Mouse (Mus musculus) mammary gland, adult 2 months (tissue): ENCODE measurements around the gene Nos3. TPM values are rescaled to one million over a fixed set of nuclear protein-coding genes. Genes with fewer than 3 reads are reported as not detected.

Experiments used
- polyA plus RNA-seq: library from polyadenylated mRNA; depleted of rRNA; stranded (reverse); fragments of >200 nt; gene quantifications from 2 replicates; pipeline ENCODE4 v1.2.3, GENCODE M21; 2012; ENCODE audit warnings: low replicate concordance; rRNA removed

Nos3 gene
- 38.7 and 58.4 TPM in 2 replicates for polyA plus RNA-seq

DNA sequence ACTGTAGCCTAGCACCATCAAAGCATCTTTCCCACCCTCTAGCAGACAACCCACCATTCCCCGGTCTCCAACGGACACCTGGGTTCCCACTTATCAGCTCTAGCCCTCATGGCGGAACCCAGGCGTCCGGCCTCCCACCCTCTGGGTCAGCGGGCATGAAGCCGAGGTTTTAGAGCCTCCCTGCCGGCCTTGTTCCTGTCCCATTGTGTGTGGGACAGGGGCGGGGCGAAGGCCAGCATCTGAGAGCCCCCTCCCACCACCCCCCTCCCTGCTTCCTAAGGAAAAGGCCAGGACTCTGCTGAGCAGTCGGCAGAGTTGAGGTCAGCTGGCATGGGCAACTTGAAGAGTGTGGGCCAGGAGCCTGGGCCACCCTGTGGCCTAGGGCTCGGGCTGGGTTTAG is at the start of gene Nos3:
TSS of gene Nos3 (plus strand) at position 303 of the 400 bp plus-strand sequence.

DNA sequence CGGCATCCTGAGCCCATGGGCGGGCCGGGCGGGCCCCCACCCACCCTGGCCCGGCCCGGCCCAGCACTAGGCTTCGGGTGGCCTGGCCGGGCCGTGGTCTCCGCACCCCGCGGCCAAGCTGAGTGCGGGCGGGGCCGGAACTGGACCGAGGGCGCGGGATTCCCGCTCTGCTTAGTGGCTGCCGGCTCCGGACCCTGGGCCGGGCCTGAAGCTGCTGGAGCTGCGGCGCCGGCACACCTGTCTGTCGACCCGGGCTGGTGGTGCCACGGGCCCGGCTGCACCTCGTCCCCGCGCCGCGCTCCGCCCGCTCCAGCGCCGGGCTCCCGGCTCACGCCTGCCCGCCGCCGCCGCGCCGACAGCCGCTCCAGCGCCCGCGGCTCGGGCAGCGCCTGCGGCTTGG is 13.3 kb upstream of the Nos3 start, which contains the start of gene Kcnh2:
TSS of gene Kcnh2 (minus strand) at position 327 of the 400 bp plus-strand sequence.

DNA sequence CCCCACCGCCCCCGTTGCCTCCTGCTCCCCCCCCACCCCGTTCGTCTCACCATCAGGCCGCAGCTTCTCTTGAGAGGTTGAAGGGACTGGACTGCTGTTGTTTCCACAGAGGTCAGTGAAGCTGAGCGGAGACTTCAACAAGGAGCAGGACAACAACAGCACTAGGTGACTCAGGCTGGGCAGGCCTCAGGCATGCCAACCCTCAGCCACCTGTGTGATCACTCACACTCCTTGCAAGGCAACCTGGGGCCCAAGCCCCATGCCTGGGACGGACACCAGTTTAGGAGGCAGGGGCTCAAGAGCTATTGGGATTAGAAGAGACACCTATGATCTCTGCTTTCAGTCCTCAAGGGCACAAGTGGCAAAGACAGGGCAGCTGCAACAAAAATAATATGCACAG is 27.3 kb downstream of the Nos3 start, which contains the start of gene Atg9b:
TSS of gene Atg9b (minus strand) at position 280 of the 400 bp plus-strand sequence.

DNA sequence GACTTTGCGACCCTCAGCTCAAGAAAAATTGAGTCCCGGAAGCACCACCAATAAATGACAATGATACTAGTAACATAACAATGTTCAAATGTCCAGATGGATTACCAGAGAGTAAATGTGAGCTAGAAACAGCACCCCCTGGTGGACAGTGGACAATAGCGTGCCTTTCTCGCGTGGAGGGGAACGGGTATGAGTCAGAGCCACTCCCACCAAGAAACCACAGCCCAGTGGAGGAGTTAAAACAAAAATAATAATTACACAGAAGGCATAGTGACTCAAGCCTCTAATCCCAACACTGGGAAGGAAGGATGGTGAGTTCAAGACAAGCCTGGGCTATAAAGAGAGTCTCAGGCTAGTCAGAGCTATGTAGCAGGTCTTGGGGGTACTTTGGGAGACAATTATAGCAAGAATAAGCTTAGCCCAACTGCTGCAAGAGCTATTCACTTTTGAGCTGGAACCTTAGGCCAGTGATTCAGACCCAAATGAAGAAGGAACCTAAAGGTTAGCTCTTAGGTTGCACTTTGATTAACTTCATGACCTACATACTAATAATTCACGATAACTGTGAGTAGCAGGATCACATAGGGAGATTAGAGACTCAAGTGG is 28.9 kb downstream of the Nos3 start, which contains the start of gene Abcb8:
TSS of gene Abcb8 (plus strand) at position 272 of the 606 bp plus-strand sequence.

DNA sequence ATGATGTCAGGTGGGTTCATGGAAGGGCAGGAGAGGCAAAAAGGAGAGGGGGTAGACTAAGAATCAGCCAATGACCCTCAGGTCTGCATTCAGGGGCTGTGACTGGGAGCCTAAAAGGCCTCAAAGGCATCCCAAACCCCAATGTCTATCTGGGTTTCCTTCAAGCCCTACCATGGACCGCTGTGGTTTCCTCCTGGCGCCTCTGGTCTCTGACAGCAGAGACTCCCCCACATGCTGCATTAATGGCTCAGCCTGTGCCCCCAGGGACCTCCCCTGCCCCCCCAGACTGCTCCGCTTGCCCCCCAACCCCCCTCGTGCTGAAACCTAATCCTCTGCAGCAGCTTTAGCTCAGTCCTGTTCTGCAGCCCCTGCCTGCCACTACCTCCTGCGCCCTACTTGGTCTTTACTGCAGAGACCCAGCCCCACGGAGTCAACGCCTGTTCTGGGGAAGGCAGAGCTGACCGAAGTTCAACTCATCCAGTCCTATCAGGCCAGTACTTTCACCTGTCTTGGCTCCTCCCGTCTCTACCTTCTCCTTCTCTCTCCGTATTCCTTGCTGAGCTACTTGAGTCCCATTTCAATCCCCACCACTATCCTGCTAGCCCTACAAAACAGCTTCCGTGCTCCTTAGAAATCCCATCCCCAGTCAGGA is 48.6 kb downstream of the Nos3 start, which contains the start of gene Asic3:
TSS of gene Asic3 (plus strand) at position 351 of the 652 bp plus-strand sequence.

DNA sequence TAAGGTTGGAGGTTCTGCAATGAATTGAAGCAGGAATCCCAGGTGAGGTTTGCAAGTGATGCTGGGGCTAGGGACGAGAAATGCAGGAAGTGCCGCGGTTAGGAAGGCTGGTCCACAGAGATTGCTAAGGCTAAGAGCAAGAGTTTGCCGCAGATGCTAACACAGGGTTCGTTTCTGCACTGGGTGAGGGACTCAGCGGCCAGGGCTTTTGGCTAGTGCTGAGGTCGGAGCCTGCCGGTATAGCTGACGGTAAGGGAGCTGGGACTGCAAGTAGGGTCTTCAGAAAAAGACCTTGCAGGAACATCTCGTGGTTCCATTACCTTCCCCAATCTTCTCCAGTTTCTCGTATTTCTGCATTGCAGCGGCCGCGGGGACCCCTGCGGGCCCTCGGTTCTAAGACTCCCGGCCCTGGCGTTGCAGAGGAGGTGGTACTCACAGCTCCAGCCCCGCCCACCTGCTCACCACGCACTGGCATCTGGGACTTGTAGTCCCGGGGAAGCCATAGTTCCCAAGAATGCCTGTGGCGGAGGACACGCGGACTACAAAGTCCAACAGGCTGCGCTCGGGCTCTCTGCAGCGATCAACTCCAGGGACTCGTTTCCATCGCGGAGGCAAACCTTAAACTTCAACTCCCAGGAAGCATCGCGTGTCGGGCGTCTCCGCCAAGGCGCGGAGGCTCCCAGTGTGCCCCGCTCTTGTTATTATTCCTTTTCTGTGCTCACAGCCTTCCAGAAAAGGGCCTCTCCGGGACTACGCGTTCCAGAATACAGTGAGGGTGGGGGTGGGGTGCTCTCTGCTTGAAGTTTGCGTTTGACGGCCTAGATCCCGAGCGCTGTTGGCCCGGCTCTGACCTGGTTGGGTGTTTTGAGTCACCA is 58.8 kb downstream of the Nos3 start, which contains the start of the genes Cdk5 and Slc4a2:
TSS of gene Cdk5 (minus strand) at position 402 of the 875 bp plus-strand sequence.
TSS of gene Slc4a2 (plus strand) at position 709 of the 875 bp plus-strand sequence.

Other genes starting within 250 kb of the Nos3 start
- 6.7 and 7.6 TPM in 2 replicates for gene Nupl2, start 199.8 kb upstream of the Nos3 start, polyA plus RNA-seq
- gene Kcnh2, start 13.2 kb upstream of the Nos3 start, polyA plus RNA-seq, result 13.7 and 24.4 TPM in 2 replicates
- gene Atg9b, start 27.3 kb downstream of the Nos3 start, polyA plus RNA-seq, result 7.8 and 12.0 TPM in 2 replicates
- 97.8 and 104 TPM in 2 replicates for gene Abcb8, start 28.9 kb downstream of the Nos3 start, polyA plus RNA-seq
- 0.95 and 1.1 TPM in 2 replicates for gene Asic3, start 48.6 kb downstream of the Nos3 start, polyA plus RNA-seq
- 59.6 and 90.1 TPM in 2 replicates for gene Cdk5, start 58.7 kb downstream of the Nos3 start, polyA plus RNA-seq
- gene Slc4a2, start 59.0 kb downstream of the Nos3 start, polyA plus RNA-seq, result 62.3 and 66.7 TPM in 2 replicates
- 372 and 415 TPM in 2 replicates for gene Fastk, start 80.5 kb downstream of the Nos3 start, polyA plus RNA-seq
- 57.8 and 87.6 TPM in 2 replicates for gene Tmub1, start 83.0 kb downstream of the Nos3 start, polyA plus RNA-seq
- gene Agap3, start 87.4 kb downstream of the Nos3 start, polyA plus RNA-seq, result 70.6 and 92.1 TPM in 2 replicates
- gene Gbx1, start 162.4 kb downstream of the Nos3 start, polyA plus RNA-seq, result 0.03 TPM in 1 of 2 replicates, not detected in the other
- gene Asb10, start 176.2 kb downstream of the Nos3 start, polyA plus RNA-seq, result 1.3 and 24.4 TPM in 2 replicates
- gene 4931409K22Rik, start 192.0 kb downstream of the Nos3 start, polyA plus RNA-seq, result not detected in 2 replicates
- 53.6 and 75.4 TPM in 2 replicates for gene Abcf2, start 212.7 kb downstream of the Nos3 start, polyA plus RNA-seq
- gene Chpf2, start 221.9 kb downstream of the Nos3 start, polyA plus RNA-seq, result 47.7 and 76.0 TPM in 2 replicates